Mouse (Mus musculus): ENCODE measurements around the gene Atl1. TPM values are rescaled to one million over a fixed set of nuclear protein-coding genes. Genes with fewer than 3 reads are reported as not detected.

Atl1 gene
- polyA plus RNA-seq, 1 experiment from 2014 or later = 147 TPM

DNA sequence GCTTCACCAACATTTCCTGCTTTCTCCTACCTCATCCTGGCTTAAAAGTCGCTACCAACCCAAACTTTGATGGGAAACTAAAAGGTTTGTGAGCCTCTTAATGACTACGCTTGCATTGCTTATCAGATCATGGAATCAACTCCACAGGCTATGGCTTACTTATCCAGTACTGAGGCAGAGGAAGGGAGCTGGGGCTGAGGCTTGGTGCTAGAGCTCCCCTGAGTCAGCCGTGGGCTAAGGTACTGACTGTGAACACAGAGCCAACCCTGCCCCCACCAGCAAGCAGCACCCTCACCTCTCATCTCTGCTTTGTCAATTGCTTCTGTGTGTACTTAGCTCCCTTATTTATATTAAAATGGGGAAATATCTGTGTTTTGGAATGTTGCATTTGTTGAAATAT lies 55.1 kb downstream of the Atl1 start:
- Histone ChIP-seq H3K27me3 (ENCODE audit: control insufficient read depth, insufficient read depth, low read length) (no peaks in the 10 kb centered on the region), H3K36me3 (replicated peaks; ENCODE audit: control insufficient read depth, insufficient read depth) (peaks cover 65% of the 10 kb centered on the region), H3K9ac (no peak overlapping the region), H3K27ac (no peak overlapping the region), H3K4me1 (replicated peaks; ENCODE audit: control insufficient read depth, insufficient read depth, low read length) (no peaks in the 10 kb centered on the region), H3K4me3 (replicated peaks; ENCODE audit: low read length) (no peak overlapping the region), H3K4me2 (replicated peaks) (no peak overlapping the region), H3K9me3 (ENCODE audit: control insufficient read depth, low read length) (no peaks in the 10 kb centered on the region)
- ATAC-seq (ENCODE audit: low FRiP score) (no peak), DNase-seq (ENCODE audit: low spot score) (no peak)
- 85% methylated on average over 3 of the region's 3 CpGs for WGBS

DNA sequence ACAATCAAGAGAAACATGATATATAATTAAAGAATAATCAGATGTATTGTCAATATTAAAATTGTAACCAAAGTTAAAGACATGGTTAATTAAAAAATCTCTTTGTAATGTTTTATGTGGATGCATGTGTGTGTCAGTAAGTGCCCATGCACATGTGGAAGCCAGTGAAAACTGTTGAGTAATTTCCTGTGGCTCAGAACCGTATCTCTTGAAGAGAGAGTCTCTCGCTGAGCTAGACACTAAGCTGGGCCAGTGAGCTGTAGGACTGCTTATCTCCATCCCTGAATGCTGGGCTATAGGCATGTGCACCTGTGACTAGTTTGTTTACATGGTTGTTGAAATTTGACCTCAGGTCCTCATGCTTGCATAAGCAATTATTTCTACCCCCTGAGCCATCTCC lies 65.0 kb downstream of the Atl1 start:
- no peak overlapping the region for H3K27ac ChIP-seq
- ATAC-seq (ENCODE audit: low FRiP score) (no peak), DNase-seq (ENCODE audit: low spot score) (no peak)
- H3K9ac ChIP-seq = no peak overlapping the region
- no peaks in the 10 kb centered on the region for H3K4me1 ChIP-seq (replicated peaks; ENCODE audit: control insufficient read depth, insufficient read depth, low read length)
- peaks cover 76% of the 10 kb centered on the region for H3K36me3 ChIP-seq (replicated peaks; ENCODE audit: control insufficient read depth, insufficient read depth)
- H3K9me3 ChIP-seq (ENCODE audit: control insufficient read depth, low read length) = no peaks in the 10 kb centered on the region
- H3K4me3 ChIP-seq (replicated peaks; ENCODE audit: low read length) = no peak overlapping the region
- no peak overlapping the region for H3K4me2 ChIP-seq (replicated peaks)
- no peaks in the 10 kb centered on the region for H3K27me3 ChIP-seq (ENCODE audit: control insufficient read depth, insufficient read depth, low read length)
- WGBS = 92% methylated on average over 2 of the region's 2 CpGs

DNA sequence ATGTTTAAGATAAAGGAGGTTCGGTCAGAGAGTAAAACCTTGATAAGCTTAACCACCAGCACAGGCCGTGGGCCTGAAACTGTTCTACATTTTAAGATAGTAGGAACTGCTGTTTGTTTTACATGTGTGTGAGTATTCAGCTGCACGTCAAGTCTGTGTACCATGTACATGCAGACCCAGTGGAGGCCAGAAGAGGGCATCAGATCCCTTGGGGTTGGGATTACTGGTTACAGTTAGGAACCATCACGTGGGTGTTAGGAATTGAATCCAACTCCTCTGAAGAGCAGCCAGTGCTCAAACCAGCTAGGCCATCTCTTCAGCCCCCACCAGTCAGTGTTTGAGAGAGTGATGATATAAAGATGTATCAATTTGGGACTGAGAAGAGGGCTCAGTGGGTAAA lies 70.1 kb downstream of the Atl1 start:
- WGBS = 64% methylated on average over 4 of the region's 4 CpGs
- no peak overlapping the region for H3K27ac ChIP-seq
- no peak overlapping the region for H3K9ac ChIP-seq
- H3K36me3 ChIP-seq (replicated peaks; ENCODE audit: control insufficient read depth, insufficient read depth) = peaks cover 90% of the 10 kb centered on the region
- ATAC-seq (ENCODE audit: low FRiP score) (no peak), DNase-seq (ENCODE audit: low spot score) (no peak)
- H3K4me2 ChIP-seq (replicated peaks) = no peak overlapping the region
- H3K4me1 ChIP-seq (replicated peaks; ENCODE audit: control insufficient read depth, insufficient read depth, low read length) = no peaks in the 10 kb centered on the region
- no peak overlapping the region for H3K4me3 ChIP-seq (replicated peaks; ENCODE audit: low read length)
- no peaks in the 10 kb centered on the region for H3K27me3 ChIP-seq (ENCODE audit: control insufficient read depth, insufficient read depth, low read length)
- H3K9me3 ChIP-seq (ENCODE audit: control insufficient read depth, low read length) = no peaks in the 10 kb centered on the region

DNA sequence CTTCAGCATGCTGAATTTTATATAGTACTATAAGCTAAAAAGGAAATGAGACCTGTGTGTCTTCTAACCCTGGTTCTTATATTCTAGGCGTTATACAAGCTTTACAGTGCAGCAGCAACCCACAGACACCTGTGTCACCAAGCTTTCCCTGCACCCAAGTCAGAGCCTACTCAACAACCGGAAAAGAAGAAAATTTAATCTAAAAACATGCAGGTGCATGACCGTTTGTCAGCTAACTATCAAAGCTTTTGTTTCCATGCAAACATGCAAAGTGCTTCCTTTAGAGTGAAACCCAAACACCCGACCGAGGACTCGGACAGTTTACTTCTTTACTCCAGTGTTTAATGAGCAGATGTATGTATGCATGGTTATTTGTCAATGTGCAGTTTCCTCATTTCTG lies 70.7 kb downstream of the Atl1 start:
- H3K9ac ChIP-seq = no peak overlapping the region
- peaks cover 90% of the 10 kb centered on the region for H3K36me3 ChIP-seq (replicated peaks; ENCODE audit: control insufficient read depth, insufficient read depth)
- H3K9me3 ChIP-seq (ENCODE audit: control insufficient read depth, low read length) = no peaks in the 10 kb centered on the region
- WGBS = 92% methylated on average over 6 of the region's 6 CpGs
- no peak overlapping the region for H3K27ac ChIP-seq
- H3K4me1 ChIP-seq (replicated peaks; ENCODE audit: control insufficient read depth, insufficient read depth, low read length) = no peaks in the 10 kb centered on the region
- DNase-seq (ENCODE audit: low spot score) = no peak
- H3K4me3 ChIP-seq (replicated peaks; ENCODE audit: low read length) = no peak overlapping the region
- no peaks in the 10 kb centered on the region for H3K27me3 ChIP-seq (ENCODE audit: control insufficient read depth, insufficient read depth, low read length)
- no peak for ATAC-seq (ENCODE audit: low FRiP score)
- no peak overlapping the region for H3K4me2 ChIP-seq (replicated peaks)

DNA sequence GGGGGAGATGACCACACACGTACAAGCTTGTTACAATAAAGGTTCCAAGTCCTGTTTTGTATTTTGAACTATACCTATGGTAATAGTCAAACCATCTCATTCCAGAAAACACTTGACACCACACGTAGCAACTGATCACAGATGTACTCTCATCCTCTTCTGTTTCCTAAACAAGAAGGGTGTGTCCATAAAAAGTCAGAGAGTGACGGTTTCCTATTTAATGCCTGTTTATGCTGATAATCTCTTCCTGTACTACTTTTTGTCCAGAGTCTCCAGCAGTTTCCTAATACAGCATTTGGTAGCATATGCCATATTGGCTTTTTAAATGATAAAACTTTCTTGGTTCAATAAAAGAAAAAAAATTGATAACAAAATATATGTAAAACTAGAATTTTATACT lies 73.2 kb downstream of the Atl1 start:
- Histone ChIP-seq H3K27me3 (ENCODE audit: control insufficient read depth, insufficient read depth, low read length) (no peaks in the 10 kb centered on the region), H3K9me3 (ENCODE audit: control insufficient read depth, low read length) (no peaks in the 10 kb centered on the region), H3K36me3 (replicated peaks; ENCODE audit: control insufficient read depth, insufficient read depth) (peaks cover 88% of the 10 kb centered on the region), H3K27ac (no peak overlapping the region), H3K9ac (no peak overlapping the region), H3K4me2 (replicated peaks) (no peak overlapping the region), H3K4me1 (replicated peaks; ENCODE audit: control insufficient read depth, insufficient read depth, low read length) (no peaks in the 10 kb centered on the region), H3K4me3 (replicated peaks; ENCODE audit: low read length) (no peak overlapping the region)
- no peak for ATAC-seq (ENCODE audit: low FRiP score)
- WGBS = 86% methylated on average over 3 of the region's 3 CpGs
- no peak for DNase-seq (ENCODE audit: low spot score)

DNA sequence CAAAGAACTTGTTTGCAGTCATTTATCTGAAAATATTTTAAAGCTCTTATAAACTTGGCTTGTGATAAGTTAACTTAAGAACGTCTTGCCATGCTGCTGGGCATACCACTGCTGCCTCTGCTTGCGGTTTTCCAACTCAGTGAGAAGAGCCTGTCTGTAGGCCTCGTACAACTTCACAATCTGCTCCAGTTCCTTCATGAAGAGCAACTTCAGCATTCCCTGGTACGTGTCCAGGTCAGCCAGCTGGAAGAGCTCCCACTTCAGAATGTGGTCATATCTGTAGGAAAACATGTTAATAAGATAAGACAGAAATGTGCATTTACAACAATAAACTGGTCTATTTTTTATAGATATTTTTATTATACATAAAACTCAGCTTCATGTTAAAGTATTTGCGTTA lies 73.7 kb downstream of the Atl1 start:
- Histone ChIP-seq H3K4me3 (replicated peaks; ENCODE audit: low read length) (no peak overlapping the region), H3K4me1 (replicated peaks; ENCODE audit: control insufficient read depth, insufficient read depth, low read length) (no peaks in the 10 kb centered on the region), H3K27me3 (ENCODE audit: control insufficient read depth, insufficient read depth, low read length) (no peaks in the 10 kb centered on the region), H3K36me3 (replicated peaks; ENCODE audit: control insufficient read depth, insufficient read depth) (peaks cover 88% of the 10 kb centered on the region), H3K4me2 (replicated peaks) (no peak overlapping the region), H3K9me3 (ENCODE audit: control insufficient read depth, low read length) (no peaks in the 10 kb centered on the region), H3K9ac (no peak overlapping the region), H3K27ac (no peak overlapping the region)
- no peak for ATAC-seq (ENCODE audit: low FRiP score)
- no peak for DNase-seq (ENCODE audit: low spot score)
- WGBS = 91% methylated on average over 5 of the region's 5 CpGs

DNA sequence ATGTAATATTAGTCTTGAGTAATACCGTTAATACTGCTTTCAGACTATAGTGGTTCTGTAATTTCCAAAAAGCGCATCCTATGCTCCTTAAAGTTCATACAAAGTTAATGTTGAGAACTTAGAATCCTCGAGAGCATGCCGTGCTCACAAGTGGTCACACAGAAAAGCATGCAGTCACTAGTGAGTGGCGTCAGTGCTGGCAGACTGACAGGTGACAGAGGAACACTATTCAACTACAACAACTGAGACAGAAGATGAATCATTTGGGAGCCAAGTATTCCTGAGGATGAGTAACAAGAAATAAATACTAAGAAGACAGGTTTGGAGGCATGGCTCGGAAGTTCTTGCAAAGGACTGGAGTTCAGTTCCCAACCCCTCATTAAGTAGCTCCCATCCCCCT lies 74.7 kb downstream of the Atl1 start:
- WGBS = 91% methylated on average over 6 of the region's 6 CpGs
- H3K36me3 ChIP-seq (replicated peaks; ENCODE audit: control insufficient read depth, insufficient read depth) = peaks cover 86% of the 10 kb centered on the region
- DNase-seq (ENCODE audit: low spot score) (no peak), ATAC-seq (ENCODE audit: low FRiP score) (no peak)
- H3K9me3 ChIP-seq (ENCODE audit: control insufficient read depth, low read length) = no peaks in the 10 kb centered on the region
- H3K9ac ChIP-seq = no peak overlapping the region
- no peaks in the 10 kb centered on the region for H3K27me3 ChIP-seq (ENCODE audit: control insufficient read depth, insufficient read depth, low read length)
- no peak overlapping the region for H3K27ac ChIP-seq
- H3K4me1 ChIP-seq (replicated peaks; ENCODE audit: control insufficient read depth, insufficient read depth, low read length) = no peaks in the 10 kb centered on the region
- H3K4me3 ChIP-seq (replicated peaks; ENCODE audit: low read length) = no peak overlapping the region
- no peak overlapping the region for H3K4me2 ChIP-seq (replicated peaks)

DNA sequence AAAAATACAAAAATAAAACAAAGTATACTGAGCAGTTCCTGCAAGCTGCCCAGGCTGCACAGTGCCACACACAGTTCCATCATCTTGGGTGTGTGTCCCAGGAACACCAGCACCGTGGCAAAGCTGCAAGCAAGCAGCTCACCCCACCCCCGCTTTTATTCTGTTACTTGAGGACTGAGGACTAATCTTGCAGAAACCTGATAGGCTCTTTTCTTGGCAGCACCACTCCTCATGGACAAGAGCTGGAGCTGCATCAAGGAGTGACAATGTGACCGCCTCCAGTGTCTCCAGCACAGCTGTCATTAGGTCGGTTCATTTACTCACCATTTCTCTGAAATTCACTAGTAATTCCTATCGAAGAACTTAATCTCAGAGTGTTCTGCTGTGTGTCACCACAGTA lies 75.7 kb downstream of the Atl1 start:
- H3K27ac ChIP-seq = no peak overlapping the region
- H3K9me3 ChIP-seq (ENCODE audit: control insufficient read depth, low read length) = no peaks in the 10 kb centered on the region
- ATAC-seq (ENCODE audit: low FRiP score) (no peak), DNase-seq (ENCODE audit: low spot score) (no peak)
- H3K36me3 ChIP-seq (replicated peaks; ENCODE audit: control insufficient read depth, insufficient read depth) = peaks cover 79% of the 10 kb centered on the region
- whole genome bisulfite sequencing = 74% methylated on average over 5 of the region's 5 CpGs
- no peaks in the 10 kb centered on the region for H3K27me3 ChIP-seq (ENCODE audit: control insufficient read depth, insufficient read depth, low read length)
- H3K4me3 ChIP-seq (replicated peaks; ENCODE audit: low read length) = no peak overlapping the region
- no peak overlapping the region for H3K9ac ChIP-seq
- H3K4me2 ChIP-seq (replicated peaks) = no peak overlapping the region
- H3K4me1 ChIP-seq (replicated peaks; ENCODE audit: control insufficient read depth, insufficient read depth, low read length) = no peaks in the 10 kb centered on the region

DNA sequence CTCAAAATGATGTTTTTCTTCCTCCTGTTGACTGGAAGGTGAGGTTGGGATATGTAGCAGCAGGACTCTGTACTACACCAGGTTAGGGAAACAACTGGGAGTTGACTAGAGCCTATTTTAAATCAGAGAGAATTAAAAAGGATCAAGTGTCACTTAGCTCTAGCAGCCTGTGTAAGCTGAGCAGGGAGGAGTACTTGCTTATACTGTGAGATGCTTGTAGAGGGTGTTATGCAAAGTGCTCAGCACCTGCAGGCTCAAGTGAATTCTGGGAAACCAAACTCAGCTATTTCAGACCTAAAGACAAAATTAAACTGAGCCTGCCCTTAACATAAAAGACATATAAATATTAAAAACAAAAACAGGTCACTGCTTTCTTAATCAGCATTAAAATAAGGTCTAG lies 81.3 kb downstream of the Atl1 start:
- Histone ChIP-seq H3K4me2 (replicated peaks) (no peak overlapping the region), H3K36me3 (replicated peaks; ENCODE audit: control insufficient read depth, insufficient read depth) (peaks cover 48% of the 10 kb centered on the region), H3K27ac (no peak overlapping the region), H3K9ac (no peak overlapping the region), H3K9me3 (ENCODE audit: control insufficient read depth, low read length) (no peaks in the 10 kb centered on the region), H3K4me1 (replicated peaks; ENCODE audit: control insufficient read depth, insufficient read depth, low read length) (peaks cover 7% of the 10 kb centered on the region; the same call in 1 of the 2 replicates), H3K4me3 (replicated peaks; ENCODE audit: low read length) (no peak overlapping the region), H3K27me3 (ENCODE audit: control insufficient read depth, insufficient read depth, low read length) (no peaks in the 10 kb centered on the region)
- ATAC-seq (ENCODE audit: low FRiP score) (no peak), DNase-seq (ENCODE audit: low spot score) (no peak)

DNA sequence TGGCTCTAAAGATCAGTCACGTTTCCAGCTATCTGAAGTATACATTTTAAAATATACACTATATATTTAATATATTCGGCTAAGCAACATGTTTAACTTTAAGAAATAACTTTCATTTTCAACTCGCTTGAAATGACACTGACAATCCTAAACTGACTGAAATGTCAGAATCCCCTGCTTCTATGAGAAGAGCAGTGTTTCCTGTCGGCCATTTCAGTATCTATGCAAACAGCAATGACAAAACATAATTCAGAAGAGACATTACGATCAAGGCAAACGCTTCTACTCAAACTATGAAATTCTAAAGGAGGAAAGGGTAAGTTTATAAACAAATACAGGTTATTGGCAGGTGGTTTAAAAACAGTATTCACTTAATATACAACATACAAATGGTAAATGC lies 84.3 kb downstream of the Atl1 start:
- DNase-seq (ENCODE audit: low spot score) = no peak
- Histone ChIP-seq H3K27me3 (ENCODE audit: control insufficient read depth, insufficient read depth, low read length) (no peaks in the 10 kb centered on the region), H3K27ac (no peak overlapping the region), H3K36me3 (replicated peaks; ENCODE audit: control insufficient read depth, insufficient read depth) (peaks cover 35% of the 10 kb centered on the region), H3K4me1 (replicated peaks; ENCODE audit: control insufficient read depth, insufficient read depth, low read length) (peaks cover 7% of the 10 kb centered on the region; the same call in 1 of the 2 replicates), H3K4me2 (replicated peaks) (no peak overlapping the region), H3K9me3 (ENCODE audit: control insufficient read depth, low read length) (no peaks in the 10 kb centered on the region), H3K9ac (no peak overlapping the region), H3K4me3 (replicated peaks; ENCODE audit: low read length) (no peak overlapping the region)
- no peak for ATAC-seq (ENCODE audit: low FRiP score)
- WGBS = 90% methylated on average over 6 of the region's 6 CpGs
